Mouse (Mus musculus) testis, adult 2 months (tissue): ENCODE measurements around the gene Cux1. TPM values are rescaled to one million over a fixed set of nuclear protein-coding genes. Genes with fewer than 3 reads are reported as not detected.
"Not testable (repeated sequence)": the region's sequence is repeated elsewhere in the genome, so short reads cannot be mapped to it uniquely, and the experiment has no call there.

Experiments
- H3K27ac ChIP-seq: fragments of 200-500 bp; 2 replicates; pipeline ENCODE4 v1.5.1; 2012; ENCODE audit warnings: low read depth, low read length; ENCODE audit not compliant: control insufficient read depth, insufficient read depth
- H3K27me3 ChIP-seq: fragments of 200-500 bp; 2 replicates; pipeline ENCODE4 v1.6.1; 2012; ENCODE audit warnings: mild to moderate bottlenecking, low read length, moderate library complexity; ENCODE audit not compliant: control insufficient read depth, insufficient read depth
- H3K36me3 ChIP-seq: fragments of 200-500 bp; 2 replicates; pipeline ENCODE4 v1.6.1; 2012; ENCODE audit warnings: mild to moderate bottlenecking, low read length; ENCODE audit not compliant: control insufficient read depth, insufficient read depth
- H3K4me1 ChIP-seq: fragments of 200-500 bp; 2 replicates; pipeline ENCODE4 v1.6.1; 2012; ENCODE audit warnings: low read length; ENCODE audit not compliant: control insufficient read depth, insufficient read depth
- H3K4me3 ChIP-seq: fragments of 200-500 bp; 2 replicates; pipeline ENCODE4 v1.5.1; 2012; ENCODE audit warnings: low read depth, mild to moderate bottlenecking, low read length, moderate library complexity, mixed read lengths; ENCODE audit not compliant: control insufficient read depth
- CTCF ChIP-seq: fragments of 200-500 bp; IDR thresholded peaks from 2 replicates; pipeline ENCODE4 v1.5.1; 2012; ENCODE audit warnings: low read depth, mild to moderate bottlenecking, inconsistent platforms, low read length, moderate library complexity; ENCODE audit not compliant: control insufficient read depth, insufficient read depth, insufficient replicate concordance
- POLR2A ChIP-seq: fragments of 200-500 bp; IDR thresholded peaks from 2 replicates; pipeline ENCODE4 v1.6.1; 2012; ENCODE audit warnings: low read depth, mild to moderate bottlenecking, inconsistent platforms, low read length, moderate library complexity; ENCODE audit not compliant: control insufficient read depth
- polyA plus RNA-seq: library from polyadenylated mRNA; depleted of rRNA; stranded (reverse); fragments of >200 nt; gene quantifications from 2 replicates; pipeline ENCODE4 v1.2.3, GENCODE M21; 2012

The Cux1 gene
- polyA plus RNA-seq, 1 experiment = 88.7 TPM

GRCm38 (mm10) chr5:136476272-136476671, 91.0 kb downstream of the Cux1 start:
- TF ChIP-seq POLR2A (no peak), CTCF (no peak)
- Histone ChIP-seq H3K36me3 (no peaks in the 10 kb centered on the region; the same call in 1 of the 2 replicates), H3K27ac (no peak overlapping the region), H3K27me3 (no peaks in the 10 kb centered on the region), H3K4me3 (no peak overlapping the region), H3K4me1 (no peaks in the 10 kb centered on the region)

GRCm38 (mm10) chr5:136475161-136475560, 92.1 kb downstream of the Cux1 start:
- Histone ChIP-seq H3K27ac (no peak overlapping the region), H3K4me3 (no peak overlapping the region), H3K27me3 (no peaks in the 10 kb centered on the region), H3K4me1 (no peaks in the 10 kb centered on the region), H3K36me3 (no peaks in the 10 kb centered on the region; the same call in 1 of the 2 replicates)
- TF ChIP-seq CTCF (no peak), POLR2A (no peak)

- H3K36me3 ChIP-seq = no peaks in the 10 kb centered on the region; the same call in 1 of the 2 replicates
These were observed 93.2 kb downstream of the Cux1 start for GRCm38 (mm10) chr5:136474086-136474485.

GRCm38 (mm10) chr5:136473337-136473736, 94.0 kb downstream of the Cux1 start:
- TF ChIP-seq CTCF (no peak), POLR2A (no peak)
- Histone ChIP-seq H3K4me3 (no peak overlapping the region), H3K27ac (no peak overlapping the region), H3K36me3 (no peaks in the 10 kb centered on the region; the same call in 1 of the 2 replicates), H3K27me3 (no peaks in the 10 kb centered on the region), H3K4me1 (no peaks in the 10 kb centered on the region)

More at GRCm38 (mm10) chr5:136474086-136474485, 93.2 kb downstream of the Cux1 start:
- Histone ChIP-seq H3K4me3 (no peak overlapping the region), H3K27ac (no peak overlapping the region), H3K4me1 (no peaks in the 10 kb centered on the region), H3K27me3 (no peaks in the 10 kb centered on the region)
- no peak for TF ChIP-seq CTCF
- TF ChIP-seq POLR2A = no peak

GRCm38 (mm10) chr5:136472846-136473245, 94.4 kb downstream of the Cux1 start:
- Histone ChIP-seq H3K4me3 (no peak overlapping the region), H3K27ac (no peak overlapping the region), H3K36me3 (no peaks in the 10 kb centered on the region; the same call in 1 of the 2 replicates), H3K4me1 (no peaks in the 10 kb centered on the region), H3K27me3 (no peaks in the 10 kb centered on the region)
- no peak for TF ChIP-seq CTCF
- TF ChIP-seq POLR2A = no peak

- not testable (repeated sequence) for H3K4me3 ChIP-seq, H3K27ac ChIP-seq, H3K27me3 ChIP-seq, H3K36me3 ChIP-seq, H3K4me1 ChIP-seq
These were observed 96.1 kb downstream of the Cux1 start for GRCm38 (mm10) chr5:136470985-136471735.

GRCm38 (mm10) chr5:136469301-136469700, 98.0 kb downstream of the Cux1 start:
- TF ChIP-seq POLR2A = no peak
- TF ChIP-seq CTCF = no peak
- H3K4me1 ChIP-seq = no peaks in the 10 kb centered on the region

More at GRCm38 (mm10) chr5:136469301-136469700, 98.0 kb downstream of the Cux1 start:
- Histone ChIP-seq H3K27ac (no peak overlapping the region), H3K27me3 (no peaks in the 10 kb centered on the region), H3K36me3 (no peaks in the 10 kb centered on the region), H3K4me3 (no peak overlapping the region)
